Mouse (Mus musculus) MEL (cell line): ENCODE measurements around the gene Arid1b. TPM values are rescaled to one million over a fixed set of nuclear protein-coding genes. Genes with fewer than 3 reads are reported as not detected.

ENCODE experiments used
- DNase-seq: peaks from one replicate; pipeline ENCODE4 v3.0.0; 2011; ENCODE audit warnings: low read depth, low spot score
- H3K27ac ChIP-seq: 2 replicates; pipeline ENCODE4 v1.5.1; 2012; ENCODE audit warnings: low read depth, mild to moderate bottlenecking, control low read depth, low read length, moderate library complexity; ENCODE audit not compliant: control insufficient read depth
- H3K27me3 ChIP-seq, 2 experiments: fragments of 150-350 bp in 1 of 2; sonication (generic) in 1 of 2; 2 replicates each; pipeline ENCODE4 v1.6.1; 2012; ENCODE audit warnings: low read length in 2 of 2, mild to moderate bottlenecking in 2 of 2, improper control_type of control experiment in 1 of 2, moderate library complexity in 1 of 2; ENCODE audit not compliant: insufficient read depth in 2 of 2, control insufficient read depth in 1 of 2
- H3K36me3 ChIP-seq, 2 experiments: 2 replicates each; pipeline ENCODE4 v1.6.1; 2012 to 2014; ENCODE audit warnings: low read length in 2 of 2, improper control_type of control experiment in 1 of 2, inconsistent platforms in 1 of 2, mild to moderate bottlenecking in 1 of 2; ENCODE audit not compliant: insufficient read depth in 2 of 2, control insufficient read depth in 1 of 2
- H3K4me1 ChIP-seq, 2 experiments: fragments of 150-350 bp in 1 of 2; sonication (generic) in 1 of 2; 2 replicates each; pipeline ENCODE4 v1.6.1; 2012; ENCODE audit warnings: low read length in 2 of 2, improper control_type of control experiment in 1 of 2, mild to moderate bottlenecking in 1 of 2; ENCODE audit not compliant: insufficient read depth in 2 of 2, control insufficient read depth in 1 of 2
- H3K4me3 ChIP-seq, 2 experiments: fragments of 150-350 bp in 1 of 2; sonication (generic) in 1 of 2; 2 replicates each; pipeline ENCODE4 v1.5.1; 2012; ENCODE audit warnings: low read depth in 2 of 2, low read length in 2 of 2, mild to moderate bottlenecking in 2 of 2, moderate library complexity in 2 of 2, control low read depth in 1 of 2, improper control_type of control experiment in 1 of 2; ENCODE audit not compliant: control insufficient read depth in 1 of 2, insufficient read depth in 1 of 2
- H3K79me2 ChIP-seq: 2 replicates; pipeline ENCODE4 v1.6.1; 2012; ENCODE audit warnings: mild to moderate bottlenecking, low read length, moderate library complexity; ENCODE audit not compliant: control insufficient read depth, poor library complexity, insufficient read depth
- H3K9ac ChIP-seq: 2 replicates; pipeline ENCODE4 v1.6.1; 2012; ENCODE audit warnings: low read depth, mild to moderate bottlenecking, control low read depth, low read length, moderate library complexity; ENCODE audit not compliant: control insufficient read depth, poor library complexity, severe bottlenecking
- H3K9me3 ChIP-seq: fragments of 150-350 bp; sonication (generic); replicated peaks from 2 replicates; pipeline ENCODE4 v1.6.1; 2012; ENCODE audit warnings: mild to moderate bottlenecking, low read length, improper control_type of control experiment, moderate library complexity; ENCODE audit not compliant: insufficient read depth
- CHD2 ChIP-seq: IDR thresholded peaks from 2 replicates; pipeline ENCODE4 v1.6.1; 2011; ENCODE audit warnings: low read length, improper control_type of control experiment
- EP300 ChIP-seq, 2 experiments: IDR thresholded peaks; 2 replicates each; pipeline ENCODE4 v1.6.1; 2011; ENCODE audit warnings: improper control_type of control experiment in 2 of 2, low read length in 2 of 2, low read depth in 1 of 2, mild to moderate bottlenecking in 1 of 2
- ETS1 ChIP-seq: IDR thresholded peaks from 2 replicates; pipeline ENCODE4 v1.6.1; 2012; ENCODE audit warnings: low read depth, mild to moderate bottlenecking, inconsistent platforms, low read length, improper control_type of control experiment, moderate library complexity
- GATA1 ChIP-seq: IDR thresholded peaks from 2 replicates; pipeline ENCODE4 v1.6.1; 2011; ENCODE audit warnings: low read depth, low read length, improper control_type of control experiment
- HCFC1 ChIP-seq: IDR thresholded peaks from 2 replicates; pipeline ENCODE4 v1.6.1; 2012; ENCODE audit warnings: low read depth, mild to moderate bottlenecking, inconsistent platforms, low read length, improper control_type of control experiment, moderate library complexity
- JUND ChIP-seq: IDR thresholded peaks from 2 replicates; pipeline ENCODE4 v1.6.1; 2011; ENCODE audit warnings: low read depth, mild to moderate bottlenecking, improper control_type of control experiment, low read length
- MAX ChIP-seq: IDR thresholded peaks from 2 replicates; pipeline ENCODE4 v1.6.1; 2011; ENCODE audit warnings: low read length, improper control_type of control experiment
- MEF2A ChIP-seq: IDR thresholded peaks from 2 replicates; pipeline ENCODE4 v1.6.1; 2014; ENCODE audit warnings: low read depth, mild to moderate bottlenecking, inconsistent platforms, low read length, improper control_type of control experiment; ENCODE audit not compliant: poor library complexity, insufficient replicate concordance, severe bottlenecking; ENCODE audit errors: extremely low read depth
- MXI1 ChIP-seq: IDR thresholded peaks from 2 replicates; pipeline ENCODE4 v1.6.1; 2011; ENCODE audit warnings: mild to moderate bottlenecking, low read depth, low read length, improper control_type of control experiment
- NRF1 ChIP-seq: IDR thresholded peaks from 2 replicates; pipeline ENCODE4 v1.6.1; 2014; ENCODE audit warnings: low read depth, mild to moderate bottlenecking, inconsistent platforms, low read length, improper control_type of control experiment, moderate library complexity; ENCODE audit not compliant: poor library complexity, insufficient read depth, severe bottlenecking
- POLR2AphosphoS5 ChIP-seq: IDR thresholded peaks from 2 replicates; pipeline ENCODE4 v1.6.1; 2012; ENCODE audit warnings: low read depth, borderline replicate concordance, mild to moderate bottlenecking, inconsistent platforms, low read length, moderate library complexity, mixed read lengths
- RAD21 ChIP-seq: IDR thresholded peaks from 2 replicates; pipeline ENCODE4 v1.6.1; 2011; ENCODE audit warnings: mild to moderate bottlenecking, low read depth, low read length, improper control_type of control experiment
- RCOR1 ChIP-seq: IDR thresholded peaks from 2 replicates; pipeline ENCODE4 v1.6.1; 2012; ENCODE audit warnings: low read depth, mild to moderate bottlenecking, inconsistent platforms, low read length, improper control_type of control experiment
- TAL1 ChIP-seq: IDR thresholded peaks from 2 replicates; pipeline ENCODE4 v1.6.1; 2012; ENCODE audit warnings: mild to moderate bottlenecking, inconsistent platforms, low read length, moderate library complexity, mixed read lengths
- TBP ChIP-seq: IDR thresholded peaks from 2 replicates; pipeline ENCODE4 v1.8.0; 2011; ENCODE audit warnings: low read depth, low read length, improper control_type of control experiment
- polyA plus RNA-seq, 2 experiments: library from polyadenylated mRNA; stranded (reverse) in 1 of 2; unstranded in 1 of 2; fragments of >175 nt in 1 of 2; fragments of >200 nt in 1 of 2; gene quantifications; 2 replicates each; pipeline versions ENCODE4 v1.2.1 to v1.2.4; 2012; ENCODE audit warnings: low replicate concordance in 2 of 2, low read depth in 1 of 2; ENCODE audit not compliant: insufficient read length in 2 of 2, insufficient read depth in 1 of 2, missing spikeins in 1 of 2
- total RNA-seq: library from RNA; depleted of rRNA; stranded (reverse); fragments of 300-350 nt; gene quantifications from 2 replicates; pipeline ENCODE4 v1.2.3, GENCODE M21; 2012

The Arid1b gene
- total and polyA plus RNA-seq, 3 experiments = 13.4 to 17.4 TPM; not detected in 1

DNA sequence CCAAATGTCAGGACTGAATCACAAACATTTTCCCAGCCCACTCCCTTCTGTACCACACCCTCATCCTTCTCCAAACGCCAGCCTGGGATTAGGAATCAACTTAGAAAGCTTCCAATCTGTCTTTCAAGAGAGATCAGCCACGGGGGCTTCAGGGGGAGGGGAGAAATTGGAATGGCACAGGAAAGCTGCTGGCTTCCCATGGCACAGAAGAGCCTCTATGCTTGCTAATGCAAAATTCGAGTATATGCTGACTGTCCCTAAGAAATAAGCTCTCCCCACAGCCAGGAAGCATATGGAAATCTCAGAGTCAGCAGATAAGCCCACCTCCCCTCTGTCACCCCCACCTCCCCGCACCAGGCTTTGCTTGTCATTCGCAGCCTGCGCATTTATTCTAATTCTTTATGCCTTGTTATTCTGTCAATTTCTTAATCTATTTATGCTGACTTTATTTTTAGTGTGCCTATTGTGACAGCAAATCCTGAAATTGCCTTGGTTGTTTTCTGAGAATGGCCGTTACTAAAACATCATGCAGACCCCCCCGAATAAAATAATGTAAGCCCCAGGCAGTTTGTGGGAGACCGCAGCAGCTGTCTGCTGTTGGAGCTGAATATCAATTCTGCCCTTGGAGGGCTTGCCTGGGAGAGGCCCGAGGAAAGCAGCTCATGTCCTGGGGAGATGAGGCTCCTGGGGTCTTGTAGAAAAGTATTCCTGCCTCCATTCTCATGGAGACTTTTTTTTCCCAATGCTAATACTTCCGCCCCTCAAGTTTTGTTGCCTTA, 383.2 kb downstream of the Arid1b start:
- peaks cover 4 to 5% of the 10 kb centered on the region in 2 experiments; a peak in 3 of 4 replicates for H3K4me1 ChIP-seq
- H3K79me2 ChIP-seq = no peaks in the 10 kb centered on the region
- H3K4me3 ChIP-seq = peak overlapping the region in 1 of 2 experiments; percentile 59; a peak in 1 of 4 replicates
- H3K36me3 ChIP-seq = no peaks in the 10 kb centered on the region; a peak in 1 of 4 replicates
- peaks cover 2 to 3% of the 10 kb centered on the region in 2 experiments; a peak in 3 of 4 replicates for H3K27me3 ChIP-seq
- no peaks in the 10 kb centered on the region for H3K9me3 ChIP-seq
- TF ChIP-seq MXI1 (no peak), TBP (no peak), TAL1 (no peak), RCOR1 (no peak), MEF2A (no peak), GATA1 (no peak), JUND (no peak)
- DNase-seq = no peak
- no peak overlapping the region for H3K27ac ChIP-seq
- no peak overlapping the region for H3K9ac ChIP-seq

DNA sequence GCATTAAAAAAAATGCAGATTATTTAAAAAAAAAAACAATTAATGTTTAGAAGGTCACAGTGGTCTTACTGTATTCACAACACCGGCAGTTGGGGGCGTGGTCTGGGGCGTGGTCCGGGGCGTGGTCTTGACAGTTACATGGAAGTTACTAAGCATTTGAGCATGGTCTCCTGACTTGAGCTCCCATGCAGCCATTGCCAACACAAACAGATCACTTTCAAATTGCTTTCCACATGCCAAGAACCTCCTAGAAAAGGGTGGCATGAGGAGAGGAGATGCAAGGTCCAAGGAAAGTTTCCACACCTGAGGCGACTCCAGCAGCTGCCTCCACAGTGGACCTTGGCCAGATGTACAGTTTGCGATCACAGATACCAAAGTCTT, 383.8 kb downstream of the Arid1b start:
- peaks cover 4 to 5% of the 10 kb centered on the region in 2 experiments; a peak in 3 of 4 replicates for H3K4me1 ChIP-seq
- H3K36me3 ChIP-seq = no peaks in the 10 kb centered on the region; a peak in 1 of 4 replicates
- H3K9me3 ChIP-seq = no peaks in the 10 kb centered on the region
- no peak overlapping the region; the same call in 1 of the 2 replicates for H3K9ac ChIP-seq
- H3K4me3 ChIP-seq = peak overlapping the region in 1 of 2 experiments; percentile 59; a peak in 1 of 4 replicates
- TF ChIP-seq RAD21 = no peak
- TF ChIP-seq ETS1 = no peak
- no peak for TF ChIP-seq JUND
- no peak for TF ChIP-seq EP300 (IDR thresholded peaks at IDR 0.05; ENCODE audit: low read depth in 1 of 2, low read length in 2 of 2)
- TF ChIP-seq POLR2AphosphoS5 = no peak
- no peak for TF ChIP-seq CHD2
- no peak for TF ChIP-seq NRF1
- TF ChIP-seq MAX = no peak
- TF ChIP-seq HCFC1 = no peak
- TF ChIP-seq GATA1 = no peak
- H3K79me2 ChIP-seq = no peaks in the 10 kb centered on the region
- H3K27me3 ChIP-seq = peaks cover 2 to 3% of the 10 kb centered on the region in 2 experiments; a peak in 2 of 4 replicates
- peak; percentile 82 for DNase-seq
- no peak overlapping the region for H3K27ac ChIP-seq
